Mouse (Mus musculus) thymus, adult 2 months (tissue): ENCODE measurements around the gene Cope.

Source experiments
- CTCF ChIP-seq: fragments of 200-500 bp; IDR thresholded peaks from 2 replicates; pipeline ENCODE4 v1.5.1; 2012; ENCODE audit warnings: mild to moderate bottlenecking, control low read depth, low read length, moderate library complexity, borderline replicate concordance; ENCODE audit not compliant: control insufficient read depth, poor library complexity, insufficient read depth; ENCODE audit errors: extremely low read depth
- POLR2A ChIP-seq: fragments of 200-500 bp; IDR thresholded peaks from 2 replicates; pipeline ENCODE4 v1.6.1; 2012; ENCODE audit warnings: mild to moderate bottlenecking, low read length, control low read depth, moderate library complexity; ENCODE audit not compliant: control insufficient read depth, poor library complexity, insufficient read depth; ENCODE audit errors: extremely low read depth

- TF ChIP-seq CTCF: no peak
- TF ChIP-seq POLR2A: no peak
Observed at GRCm38 (mm10) chr8:70284421-70284820, 17.9 kb upstream of the Cope start.
